Mouse (Mus musculus) small intestine, adult 2 months (tissue): ENCODE data around the gene Rnf10.

Source experiments
- CTCF ChIP-seq: fragments of 200-500 bp; IDR thresholded peaks from 2 replicates; pipeline ENCODE4 v1.5.1; 2012; ENCODE audit warnings: low read depth, mild to moderate bottlenecking, control low read depth, inconsistent platforms, low read length, moderate library complexity, mixed read lengths; ENCODE audit not compliant: insufficient replicate concordance, insufficient read length; ENCODE audit errors: extremely low read depth
- POLR2A ChIP-seq: fragments of 200-500 bp; IDR thresholded peaks from 2 replicates; pipeline ENCODE4 v1.6.1; 2012; ENCODE audit warnings: low read depth, mild to moderate bottlenecking, control low read depth, inconsistent platforms, low read length, moderate library complexity

DNA sequence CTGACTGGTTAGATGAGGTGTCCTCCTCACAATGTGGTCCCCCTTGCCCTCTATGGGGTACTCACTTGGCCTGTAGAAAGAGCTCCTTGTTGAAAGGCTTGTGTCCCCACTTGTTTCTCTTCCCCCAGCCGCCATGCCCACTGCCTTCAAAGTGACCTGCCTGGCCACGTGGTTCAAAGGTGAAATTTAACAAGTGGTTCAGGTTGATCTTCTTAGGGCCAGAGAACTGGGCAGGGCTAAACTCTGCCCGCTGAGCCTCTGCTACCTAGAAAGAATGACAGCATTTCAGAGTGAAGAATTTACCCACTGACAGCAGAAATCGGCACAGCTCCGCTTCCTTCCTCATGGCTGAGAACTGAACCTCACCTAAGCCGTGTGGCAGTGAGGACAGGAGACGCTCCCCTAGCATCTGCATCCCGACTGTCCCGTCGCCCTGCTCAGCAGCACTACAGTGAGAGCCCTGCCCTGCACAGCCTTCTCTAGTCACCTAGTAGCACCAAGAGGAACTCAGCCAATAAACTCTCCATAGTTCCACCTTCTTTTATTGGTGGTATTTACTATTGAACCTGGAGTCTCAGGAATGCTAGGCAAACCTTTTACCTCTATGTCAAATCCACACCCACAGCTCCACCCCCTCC, 15.7 kb downstream of the Rnf10 start:
- TF ChIP-seq CTCF (no peak), POLR2A (no peak)
